Mouse (Mus musculus) limb, embryonic 14.5 days (tissue): ENCODE measurements around the gene Gipc2. TPM values are rescaled to one million over a fixed set of nuclear protein-coding genes. Genes with fewer than 3 reads are reported as not detected.

ENCODE experiments used
- ATAC-seq: fragments of 200-750 bp; cut with Nextera tagmentation; 2 replicates; pipeline ENCODE4 v1.8.0; 2017; ENCODE audit warnings: low read depth, moderate number of reproducible peaks, moderate TSS enrichment; ENCODE audit not compliant: low FRiP score
- DNase-seq: peaks from one replicate; pipeline ENCODE4 v3.0.0-alpha.2; 2015; ENCODE audit warnings: low spot score
- H3K27ac ChIP-seq: fragments of 300-500 bp; sonication (generic); replicated peaks from 2 replicates; pipeline ENCODE4 v1.5.1; 2014; ENCODE audit warnings: low read depth, mild to moderate bottlenecking, low read length, moderate library complexity, mixed read lengths
- H3K27me3 ChIP-seq: fragments of 300-500 bp; sonication (generic); 2 replicates; pipeline ENCODE4 v1.6.1; 2014; ENCODE audit warnings: low read length, mixed read lengths; ENCODE audit not compliant: control insufficient read depth, insufficient read depth
- H3K36me3 ChIP-seq: fragments of 300-500 bp; sonication (generic); 2 replicates; pipeline ENCODE4 v1.6.1; 2014; ENCODE audit warnings: mild to moderate bottlenecking, low read length, moderate library complexity, mixed read lengths; ENCODE audit not compliant: control insufficient read depth, insufficient read depth
- H3K4me1 ChIP-seq: fragments of 300-500 bp; sonication (generic); 2 replicates; pipeline ENCODE4 v1.6.1; 2014; ENCODE audit warnings: antibody characterized with exemption, low read length, mixed read lengths; ENCODE audit not compliant: control insufficient read depth, insufficient read depth
- H3K4me2 ChIP-seq: fragments of 300-500 bp; sonication (generic); replicated peaks from 2 replicates; pipeline ENCODE4 v1.6.1; 2014; ENCODE audit warnings: low read depth, mild to moderate bottlenecking, low read length, moderate library complexity; ENCODE audit not compliant: severe bottlenecking
- H3K4me3 ChIP-seq: fragments of 300-500 bp; sonication (generic); replicated peaks from 2 replicates; pipeline ENCODE4 v1.5.1; 2014; ENCODE audit warnings: low read length
- H3K9ac ChIP-seq: fragments of 300-500 bp; sonication (generic); 2 replicates; pipeline ENCODE4 v1.6.1; 2014; ENCODE audit warnings: mild to moderate bottlenecking, low read depth, low read length, moderate library complexity; ENCODE audit not compliant: severe bottlenecking
- H3K9me3 ChIP-seq: fragments of 300-500 bp; sonication (generic); 2 replicates; pipeline ENCODE4 v1.6.1; 2016; ENCODE audit warnings: low read length; ENCODE audit not compliant: control insufficient read depth
- POLR2A ChIP-seq: fragments of 200-500 bp; IDR thresholded peaks from 2 replicates; pipeline ENCODE4 v1.8.0; 2012; ENCODE audit warnings: inconsistent platforms, mild to moderate bottlenecking, moderate library complexity, borderline replicate concordance; ENCODE audit not compliant: insufficient read depth, insufficient read length; ENCODE audit errors: extremely low read depth
- WGBS: fragments of 180-500 bp; shearing (Covaris S2); extraction: QIAGEN DNeasy Blood & Tissue Kit; methylation state at CpG from one replicate; pipeline ENCODE4 v1.1.7; 2014; 5-methylcytosine and 5-hydroxymethylcytosine counted together
- polyA plus RNA-seq, 2 experiments: library from polyadenylated mRNA; depleted of rRNA in 1 of 2; stranded (reverse) in 1 of 2; unstranded in 1 of 2; fragments of >200 nt; fragmentation: Nextera tagmentation in 1 of 2; extraction: Ambion mirVana in 1 of 2; gene quantifications; 2 replicates each; pipeline versions ENCODE4 v1.2.1 to v1.2.3; 2012 to 2014

Gipc2 gene
- polyA plus RNA-seq, 2 experiments: 2.6 to 4.3 TPM

GRCm38 (mm10) chr3:152109260-152109587, 56.8 kb downstream of the Gipc2 start:
- H3K9ac ChIP-seq: no peak overlapping the region
- no peak for TF ChIP-seq POLR2A
- H3K4me2 ChIP-seq: no peak overlapping the region
- WGBS: 24% methylated on average over 7 of the region's 7 CpGs
- H3K36me3 ChIP-seq: no peaks in the 10 kb centered on the region
- DNase-seq: peak; percentile 63
- no peaks in the 10 kb centered on the region for H3K9me3 ChIP-seq
- H3K27me3 ChIP-seq: no peaks in the 10 kb centered on the region
- H3K4me1 ChIP-seq: peaks cover 31% of the 10 kb centered on the region
- no peak overlapping the region for H3K27ac ChIP-seq
- ATAC-seq: no peak
- no peak overlapping the region for H3K4me3 ChIP-seq

- Histone ChIP-seq H3K9me3 (no peaks in the 10 kb centered on the region), H3K27ac (no peak overlapping the region), H3K4me2 (no peak overlapping the region), H3K36me3 (no peaks in the 10 kb centered on the region), H3K4me3 (no peak overlapping the region), H3K4me1 (peaks cover 28% of the 10 kb centered on the region; the same call in 1 of the 2 replicates), H3K27me3 (no peaks in the 10 kb centered on the region), H3K9ac (no peak overlapping the region)
- no peak for ATAC-seq
- DNase-seq: no peak
- no peak for TF ChIP-seq POLR2A
- WGBS: 22% methylated on average over 3 of the region's 3 CpGs
These were observed 57.3 kb downstream of the Gipc2 start for GRCm38 (mm10) chr3:152108560-152109259.

- Histone ChIP-seq H3K36me3 (no peaks in the 10 kb centered on the region), H3K4me2 (no peak overlapping the region), H3K9ac (no peak overlapping the region), H3K27ac (no peak overlapping the region), H3K9me3 (no peaks in the 10 kb centered on the region), H3K27me3 (no peaks in the 10 kb centered on the region), H3K4me1 (peaks cover 28% of the 10 kb centered on the region; the same call in 1 of the 2 replicates), H3K4me3 (no peak overlapping the region)
- 36% methylated on average over 5 of the region's 5 CpGs for WGBS
- ATAC-seq (no peak), DNase-seq (no peak)
- TF ChIP-seq POLR2A: no peak
These were observed 58.0 kb downstream of the Gipc2 start for GRCm38 (mm10) chr3:152108003-152108395.

GRCm38 (mm10) chr3:152107149-152108002, 58.7 kb downstream of the Gipc2 start:
- Histone ChIP-seq H3K36me3 (no peaks in the 10 kb centered on the region), H3K4me2 (peak overlapping the region; percentile 81), H3K27me3 (no peaks in the 10 kb centered on the region), H3K27ac (no peak overlapping the region), H3K9me3 (no peaks in the 10 kb centered on the region), H3K9ac (peak overlapping the region; percentile 31; the same call in 1 of the 2 replicates), H3K4me3 (peak overlapping the region; percentile 33), H3K4me1 (peaks cover 28% of the 10 kb centered on the region; the same call in 1 of the 2 replicates)
- 19% methylated on average over 30 of the region's 30 CpGs for WGBS
- ATAC-seq: peak; percentile 44; the same call in 1 of the 2 replicates
- DNase-seq: no peak
- TF ChIP-seq POLR2A: no peak
